Mouse (Mus musculus) thymus, adult 2 months (tissue): ENCODE data around the gene Ager.

Experiments
- CTCF ChIP-seq: fragments of 200-500 bp; IDR thresholded peaks from 2 replicates; pipeline ENCODE4 v1.5.1; 2012; ENCODE audit warnings: mild to moderate bottlenecking, control low read depth, low read length, moderate library complexity, borderline replicate concordance; ENCODE audit not compliant: control insufficient read depth, poor library complexity, insufficient read depth; ENCODE audit errors: extremely low read depth
- POLR2A ChIP-seq: fragments of 200-500 bp; IDR thresholded peaks from 2 replicates; pipeline ENCODE4 v1.6.1; 2012; ENCODE audit warnings: mild to moderate bottlenecking, low read length, control low read depth, moderate library complexity; ENCODE audit not compliant: control insufficient read depth, poor library complexity, insufficient read depth; ENCODE audit errors: extremely low read depth

DNA sequence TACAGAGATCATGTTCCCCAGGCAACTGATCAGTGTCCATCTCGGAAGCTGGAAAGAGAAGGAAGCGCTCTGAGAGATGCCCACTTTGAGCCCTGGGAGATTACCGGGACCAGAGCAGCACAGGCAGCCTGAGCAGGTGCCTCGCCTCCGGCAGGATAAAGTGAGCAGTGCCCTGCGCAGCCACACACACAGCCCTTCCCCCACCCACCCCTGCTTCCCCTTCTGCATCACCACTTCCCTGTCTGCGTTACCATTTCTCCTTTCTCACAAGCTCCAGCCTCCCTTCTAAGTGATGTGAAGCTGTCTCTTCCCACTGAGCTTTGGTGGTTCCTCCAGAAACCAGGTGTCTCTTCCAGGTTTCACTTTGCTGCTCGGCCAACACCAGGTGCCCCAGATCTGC lies 36.5 kb upstream of the Ager start:
- no peak for TF ChIP-seq CTCF
- no peak for TF ChIP-seq POLR2A
